Mouse (Mus musculus) myocyte (in vitro differentiated cells): ENCODE results near the gene Olfr828. TPM values are rescaled to one million over a fixed set of nuclear protein-coding genes. Genes with fewer than 3 reads are reported as not detected.

Experiments
- polyA plus RNA-seq: library from polyadenylated mRNA; unstranded; fragments of >200 nt; fragmentation: generic; extraction: Trizol; gene quantifications from one replicate; pipeline ENCODE4 v1.2.1, GENCODE M21; 2012; ENCODE audit warnings: missing spikeins

Olfr828 gene
- polyA plus RNA-seq, 1 experiment, result not detected

Other genes starting within 250 kb of the Olfr828 start
- gene Muc16, start 145.0 kb downstream of the Olfr828 start, polyA plus RNA-seq, result not detected
- not detected for gene Olfr24, start 55.5 kb downstream of the Olfr828 start, polyA plus RNA-seq
- not detected for gene Olfr829, start 35.4 kb upstream of the Olfr828 start, polyA plus RNA-seq
- gene Olfr830, start 55.2 kb upstream of the Olfr828 start, polyA plus RNA-seq, result not detected
- gene Olfr832, start 117.6 kb upstream of the Olfr828 start, polyA plus RNA-seq, result not detected
- gene Olfr834, start 168.5 kb upstream of the Olfr828 start, polyA plus RNA-seq, result not detected
- gene Olfr835, start 213.2 kb upstream of the Olfr828 start, polyA plus RNA-seq, result not detected